Mouse (Mus musculus) sigmoid colon, adult 10 weeks (tissue): Measurements from ENCODE around the gene Vmn1r112. TPM values are rescaled to one million over a fixed set of nuclear protein-coding genes. Genes with fewer than 3 reads are reported as not detected.

Source experiments
- polyA plus RNA-seq: library from polyadenylated mRNA; stranded (reverse); fragments of 350-450 nt; fragmentation: Illumina TruSeq; extraction: RNeasy Lipid Tissue Mini Kit (QIAGEN cat#74804); gene quantifications from one replicate; pipeline ENCODE4 v1.2.3, GENCODE M21; 2014; ENCODE audit warnings: low read depth, low replicate concordance

The Vmn1r112 gene
- not detected for polyA plus RNA-seq

DNA sequence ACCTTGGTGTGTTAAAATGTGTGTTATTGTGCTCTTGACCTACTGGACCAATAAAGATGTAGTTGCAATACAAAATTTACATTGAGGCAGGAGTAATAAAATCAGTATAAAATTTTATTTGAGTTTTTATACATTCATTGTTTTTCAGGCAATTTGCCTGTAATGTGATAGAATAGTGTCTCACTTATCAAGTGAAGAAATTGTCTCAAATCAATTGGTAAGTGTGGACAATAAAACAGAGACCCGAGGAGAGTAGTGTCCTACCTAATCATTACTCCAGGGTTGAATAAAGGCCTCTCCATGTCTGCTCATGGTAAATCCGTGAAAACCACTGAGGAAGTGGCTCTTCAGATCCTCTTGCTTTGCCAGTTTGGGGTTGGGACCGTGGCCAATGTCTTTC is at the start of gene Vmn1r112:
Gene Vmn1r112 (plus strand): TSS at position 301 of the 400 bp plus-strand sequence.

DNA sequence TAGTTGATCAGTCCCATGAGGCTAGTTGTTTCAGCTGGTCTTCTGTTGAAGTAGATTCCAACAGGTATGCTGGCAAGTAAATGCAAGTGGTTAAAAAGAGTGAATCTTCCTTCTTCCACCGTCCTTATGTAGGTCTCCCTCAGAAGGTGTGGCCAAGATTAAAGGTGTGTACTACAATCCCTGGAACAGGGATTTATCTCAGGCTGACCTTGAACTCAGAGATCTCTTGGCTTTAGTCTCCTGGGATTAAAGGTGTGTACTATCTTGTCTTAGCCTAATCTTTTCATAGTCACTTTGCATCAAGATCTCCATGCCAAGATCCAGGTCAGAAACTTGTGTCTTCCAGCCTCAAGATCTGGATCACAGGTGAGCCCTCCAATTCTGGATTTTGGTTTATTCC is 40.5 kb upstream of the Vmn1r112 start, which contains the start of gene Gm10668:
Gene Gm10668 (minus strand): TSS at position 101 of the 400 bp plus-strand sequence.

DNA sequence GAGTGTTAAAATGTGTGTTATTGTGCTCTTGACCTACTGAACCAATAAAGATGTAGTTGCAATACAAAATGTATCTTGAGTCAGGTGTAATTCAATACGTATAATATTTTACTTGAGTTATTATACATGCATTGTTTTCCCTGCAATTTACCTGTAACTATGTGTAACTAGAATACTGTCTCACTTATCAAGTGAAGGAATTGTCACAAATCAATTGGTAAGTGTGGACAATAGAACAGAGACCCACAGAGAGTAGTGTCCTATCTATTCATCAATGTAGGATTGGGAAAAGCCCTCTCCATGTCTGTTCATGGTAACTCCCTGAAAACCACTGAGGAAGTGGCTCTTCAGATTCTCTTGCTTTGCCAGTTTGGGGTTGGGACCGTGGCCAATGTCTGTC is 16.0 kb downstream of the Vmn1r112 start, which contains the start of gene Vmn1r113:
Gene Vmn1r113 (plus strand): TSS at position 301 of the 400 bp plus-strand sequence.

GRCm38 (mm10) chr7:20812086-20812485 is 41.1 kb downstream of the Vmn1r112 start, which contains the start of gene Vmn1r114:
Gene Vmn1r114 (minus strand): TSS chr7:20812186.

Other genes with a start within 250 kb of the Vmn1r112 start
- gene Vmn1r104, start 237.3 kb upstream of the Vmn1r112 start, polyA plus RNA-seq = not detected
- gene Gm5726, start 225.4 kb upstream of the Vmn1r112 start, polyA plus RNA-seq = not detected
- gene Gm4141, start 194.9 kb upstream of the Vmn1r112 start, polyA plus RNA-seq = not detected
- not detected for gene Gm4513, start 172.2 kb upstream of the Vmn1r112 start, polyA plus RNA-seq
- gene Vmn1r107, start 102.3 kb upstream of the Vmn1r112 start, polyA plus RNA-seq = not detected
- not detected for gene Vmn1r111, start 68.0 kb upstream of the Vmn1r112 start, polyA plus RNA-seq
- gene Gm10668, start 40.6 kb upstream of the Vmn1r112 start, polyA plus RNA-seq = not detected
- not detected for gene Vmn1r113, start 16.1 kb downstream of the Vmn1r112 start, polyA plus RNA-seq
- gene Vmn1r114, start 41.0 kb downstream of the Vmn1r112 start, polyA plus RNA-seq = not detected
- gene Vmn1r115, start 73.8 kb downstream of the Vmn1r112 start, polyA plus RNA-seq = not detected
- gene Vmn1r116, start 101.1 kb downstream of the Vmn1r112 start, polyA plus RNA-seq = not detected
- gene Vmn1r117, start 112.9 kb downstream of the Vmn1r112 start, polyA plus RNA-seq = not detected
- not detected for gene Vmn1r118, start 141.2 kb downstream of the Vmn1r112 start, polyA plus RNA-seq
- gene Vmn1r119, start 241.3 kb downstream of the Vmn1r112 start, polyA plus RNA-seq = not detected